Mouse (Mus musculus) brain, embryonic 18.5 days (tissue): ENCODE data around the gene Fasn.
A peak's percentile ranks its signal among the peaks of the same experiment; 100 is the strongest.
"Not testable (repeated sequence)": the region's sequence is repeated elsewhere in the genome, so short reads cannot be mapped to it uniquely, and the experiment has no call there.

Experiments
- DNase-seq: peaks from one replicate; pipeline ENCODE4 v3.0.0-alpha.2; 2012; ENCODE audit warnings: low read depth, low spot score

Fasn gene

GRCm38 (mm10) chr11:120798244-120798643 lies 26.1 kb downstream of the Fasn start:
- DNase-seq = no peak

GRCm38 (mm10) chr11:120796614-120796946 lies 27.8 kb downstream of the Fasn start:
- no peak for DNase-seq

GRCm38 (mm10) chr11:120795756-120796613 lies 28.4 kb downstream of the Fasn start, which contains the start of gene Dus1l:
Gene Dus1l (minus strand): TSS chr11:120796403.
- DNase-seq = peak; percentile 89

GRCm38 (mm10) chr11:120792652-120793051 lies 31.7 kb downstream of the Fasn start:
- DNase-seq = no peak

DNA sequence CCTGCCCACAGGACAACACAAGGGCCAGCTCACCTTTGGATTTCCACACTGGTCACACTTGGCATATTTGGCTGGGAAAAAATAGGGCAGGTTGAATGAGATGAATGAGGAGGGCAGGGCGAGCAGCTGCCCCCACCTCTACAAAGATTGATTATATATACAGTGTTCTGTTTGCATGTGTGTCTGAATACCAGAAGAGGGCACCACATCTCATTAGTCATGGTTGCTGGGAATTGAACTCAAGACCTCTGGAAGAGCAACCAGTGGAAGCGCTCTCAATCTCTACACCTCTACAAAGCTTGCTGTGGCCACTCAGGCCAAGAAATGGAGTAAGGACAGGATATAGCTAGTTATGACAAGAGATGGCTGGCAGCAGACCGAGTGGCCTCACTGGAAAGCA lies 34.5 kb downstream of the Fasn start:
- no peak for DNase-seq

DNA sequence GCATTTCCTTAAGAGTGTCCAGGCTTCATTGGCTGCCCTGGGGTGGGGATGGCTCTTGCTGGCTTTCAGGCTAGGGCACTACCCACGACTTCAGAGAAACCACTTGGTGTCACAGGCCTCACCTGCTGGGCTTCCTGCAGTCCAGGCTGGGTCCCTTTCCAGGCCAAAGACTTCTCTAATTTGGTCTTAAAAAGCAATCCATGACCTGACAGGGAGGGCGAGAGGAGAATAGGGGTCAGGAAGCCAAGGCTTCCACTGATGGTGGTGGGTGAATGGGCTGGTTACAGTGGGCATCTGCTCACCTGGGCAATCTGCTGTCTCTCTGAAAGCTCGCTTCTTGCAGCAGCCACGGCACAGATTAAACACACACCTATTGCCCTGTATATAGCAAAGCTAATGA lies 35.0 kb downstream of the Fasn start:
- DNase-seq = no peak

- not testable (repeated sequence) for DNase-seq
These were observed 35.9 kb downstream of the Fasn start for GRCm38 (mm10) chr11:120788460-120788859.

DNA sequence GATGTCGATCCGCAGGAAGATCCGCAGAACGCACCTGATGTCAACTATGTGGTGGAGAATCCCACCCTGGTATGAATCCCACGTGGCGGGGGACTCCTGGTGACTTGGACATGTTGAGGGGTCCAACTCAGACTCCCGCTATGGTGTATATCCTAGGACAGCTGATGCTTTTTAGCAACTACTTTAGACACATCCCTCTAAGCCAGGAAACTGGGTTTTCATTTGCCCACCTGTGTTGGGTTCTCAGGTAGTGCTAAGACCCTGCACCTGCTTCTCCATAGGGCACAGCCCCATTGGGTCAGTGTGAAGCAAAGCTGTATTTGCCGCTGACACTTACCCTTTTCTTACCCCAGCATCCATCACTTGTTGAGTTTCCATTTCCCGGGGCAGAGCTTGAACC lies 39.2 kb downstream of the Fasn start:
- no peak for DNase-seq

DNA sequence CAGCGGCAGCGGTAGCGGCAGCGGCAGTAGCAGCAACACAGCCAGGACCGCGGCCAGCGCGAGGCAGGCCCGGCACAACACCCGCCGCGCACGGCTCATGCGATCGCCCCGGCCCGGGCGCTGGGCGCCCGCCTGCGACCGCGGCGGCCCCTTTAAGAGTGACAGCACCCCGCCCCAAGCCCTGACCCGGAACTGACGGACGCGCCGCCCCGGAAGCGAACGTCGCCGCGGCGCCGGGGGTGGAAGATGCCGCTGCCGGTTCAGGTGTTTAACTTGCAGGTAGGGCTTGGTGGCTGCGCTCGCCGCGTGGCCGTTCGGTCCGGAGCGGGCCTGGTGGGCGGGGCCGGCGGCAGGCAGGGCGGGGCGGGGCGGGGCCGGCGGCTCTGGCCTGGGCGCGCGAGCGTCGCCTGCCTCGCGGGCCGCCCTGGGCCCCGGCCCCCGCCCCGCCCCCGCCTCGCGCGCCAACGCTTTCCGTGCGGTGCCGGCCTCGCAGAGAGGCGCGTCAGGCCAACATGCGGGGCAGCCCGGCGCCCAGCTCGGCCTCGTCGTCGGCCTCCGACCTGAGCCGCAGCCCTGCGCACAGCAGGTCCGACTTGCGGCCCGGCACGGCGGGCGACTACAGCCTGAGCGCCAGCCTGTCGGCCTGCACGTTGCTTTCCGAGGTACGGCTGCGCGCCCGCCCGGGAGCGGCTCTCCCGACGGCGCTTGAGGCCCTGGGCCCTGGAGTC lies 40.1 kb downstream of the Fasn start, which contains the start of the genes Rfng and Gps1:
Rfng (minus strand) TSS at position 144 of the 728 bp plus-strand sequence.
Gps1 (plus strand) TSS at position 209 of the 728 bp plus-strand sequence.
- peak; percentile 55 for DNase-seq

- no peak for DNase-seq
These were observed 40.8 kb downstream of the Fasn start for GRCm38 (mm10) chr11:120783426-120784063.

DNA sequence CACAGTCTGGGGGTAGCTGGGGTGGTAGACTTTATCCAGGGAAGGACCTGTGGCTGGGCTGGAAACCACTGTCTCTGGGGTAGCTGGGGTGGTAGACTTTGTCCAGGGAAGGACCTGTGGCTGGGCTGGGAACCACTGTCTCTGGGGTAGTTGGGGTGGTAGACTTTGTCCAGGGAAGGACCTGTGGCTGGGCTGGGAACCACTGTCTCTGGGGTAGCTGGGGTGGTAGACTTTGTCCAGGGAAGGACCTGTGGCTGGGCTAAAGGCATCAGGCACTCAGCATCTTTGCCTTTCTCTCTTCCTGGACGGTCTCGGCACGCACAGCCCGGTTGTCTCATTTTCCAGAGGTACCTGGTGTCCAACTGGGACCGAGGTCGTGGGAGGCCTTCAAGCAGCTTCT lies 43.0 kb downstream of the Fasn start:
- not testable (repeated sequence) for DNase-seq

GRCm38 (mm10) chr11:120779876-120780275 lies 44.5 kb downstream of the Fasn start:
- no peak for DNase-seq

GRCm38 (mm10) chr11:120777123-120777522 lies 47.2 kb downstream of the Fasn start:
- no peak for DNase-seq

DNA sequence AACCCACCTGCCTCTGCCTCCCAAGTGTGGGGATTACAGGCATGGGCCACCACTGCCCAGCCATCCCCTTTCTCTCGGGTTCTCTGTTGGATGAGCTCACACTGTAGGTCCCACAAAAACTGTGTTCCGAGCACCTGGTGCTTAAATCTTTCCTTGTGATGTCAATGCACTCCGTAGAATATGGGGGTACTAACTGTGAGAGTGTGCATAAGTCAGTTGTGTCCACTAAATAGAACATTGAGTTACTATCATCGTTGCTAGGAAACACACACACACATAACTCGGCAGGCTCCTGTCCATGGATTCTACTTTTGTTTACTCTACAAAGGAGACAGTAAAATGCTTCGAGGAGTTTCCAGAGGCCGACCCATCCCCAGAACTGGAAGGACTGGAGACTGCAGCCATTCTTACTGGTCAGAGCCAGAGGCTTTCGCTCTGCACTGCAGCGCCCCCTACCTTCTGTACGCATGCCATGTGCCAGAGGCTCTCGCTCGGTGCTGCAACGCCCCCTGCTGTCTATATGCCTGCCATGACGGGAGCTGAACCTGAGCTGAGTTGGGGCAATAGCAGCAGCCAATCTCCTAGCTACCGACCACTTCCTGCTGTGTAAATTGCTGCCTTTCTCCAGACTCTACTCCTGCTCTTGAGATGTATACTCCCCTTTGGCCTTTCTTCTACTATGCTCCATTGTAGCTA lies 48.4 kb downstream of the Fasn start:
- DNase-seq = peak; percentile 57

DNA sequence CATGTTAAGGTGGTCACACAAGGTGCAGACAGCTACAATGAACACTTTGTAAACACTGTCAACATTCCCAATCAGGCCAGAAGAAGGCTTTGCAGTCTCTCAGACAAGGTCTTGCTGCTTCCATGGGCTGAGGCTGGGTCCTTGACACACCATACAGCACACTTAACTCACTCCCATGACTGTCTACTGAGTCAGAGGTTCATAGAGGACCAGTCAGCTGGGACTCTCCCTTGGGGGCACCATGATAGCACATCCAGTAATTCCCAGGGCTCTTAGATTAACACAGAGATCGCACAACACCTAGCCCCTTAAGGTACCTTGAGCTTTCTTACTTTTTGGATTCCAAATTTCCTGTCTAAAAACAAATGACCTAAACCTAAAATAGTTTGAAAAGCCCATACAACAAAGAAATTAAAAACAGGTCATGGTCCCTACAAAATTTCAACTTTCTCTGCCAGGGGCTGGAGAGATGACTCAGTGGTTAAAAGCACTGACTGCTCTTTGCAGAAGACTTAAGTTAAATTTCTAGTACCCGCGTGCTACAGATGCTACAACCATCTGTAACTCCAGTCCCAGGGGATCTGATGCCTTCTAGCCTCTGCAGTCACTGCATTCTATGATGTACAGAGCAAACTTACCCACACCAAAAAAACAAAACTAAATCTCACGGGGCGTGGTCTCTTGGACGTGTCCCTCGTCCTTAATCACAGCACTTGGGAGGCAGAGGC lies 50.7 kb downstream of the Fasn start:
- DNase-seq = no peak

GRCm38 (mm10) chr11:120772749-120773148 lies 51.6 kb downstream of the Fasn start:
- no peak for DNase-seq

GRCm38 (mm10) chr11:120768206-120768605 lies 56.1 kb downstream of the Fasn start:
- no peak for DNase-seq

- not testable (repeated sequence) for DNase-seq
These were observed 57.3 kb downstream of the Fasn start for GRCm38 (mm10) chr11:120767023-120767422.

DNA sequence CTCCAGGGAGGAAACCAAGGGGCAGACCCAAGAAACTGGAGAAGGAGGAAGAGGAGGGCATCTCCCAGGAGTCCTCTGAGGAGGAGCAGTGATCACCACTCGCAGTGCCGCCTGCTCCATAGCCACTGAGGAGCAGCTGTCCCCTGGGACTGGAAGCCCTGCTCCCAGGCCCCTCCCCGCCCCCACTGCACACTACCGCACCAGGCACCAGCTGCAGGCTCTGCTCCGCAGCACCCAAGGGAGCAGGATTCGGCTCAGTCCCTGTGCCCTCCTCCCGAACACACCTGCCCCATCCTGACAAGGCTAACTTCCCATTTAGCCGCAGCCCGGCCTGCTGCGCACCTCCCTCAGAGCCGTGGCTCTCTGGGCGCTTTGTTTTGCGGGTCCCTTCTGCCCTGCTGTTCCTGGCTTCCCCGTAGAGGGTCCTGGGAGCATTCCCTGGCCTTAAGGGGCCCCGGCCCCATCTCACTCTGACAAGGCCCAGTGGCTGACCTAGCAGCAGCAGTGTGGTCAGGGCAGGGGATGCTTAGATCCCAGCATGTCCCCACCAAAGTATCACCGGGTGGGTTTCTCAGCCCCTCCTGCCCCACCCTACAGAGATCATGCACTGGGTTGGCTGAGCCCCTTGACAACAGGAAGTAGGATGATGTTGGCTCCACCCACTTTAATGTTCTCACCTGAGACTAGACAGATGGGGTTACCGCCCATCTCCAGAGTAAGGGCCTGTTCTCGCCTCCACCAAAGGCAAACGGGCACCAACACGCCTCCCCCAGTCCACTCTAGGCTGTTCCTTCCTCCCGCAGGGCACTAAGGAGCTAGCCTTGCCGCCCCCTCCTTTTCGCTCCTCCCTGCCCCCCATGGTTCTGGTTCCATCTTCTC lies 61.0 kb downstream of the Fasn start:
- DNase-seq = not testable (repeated sequence)

DNA sequence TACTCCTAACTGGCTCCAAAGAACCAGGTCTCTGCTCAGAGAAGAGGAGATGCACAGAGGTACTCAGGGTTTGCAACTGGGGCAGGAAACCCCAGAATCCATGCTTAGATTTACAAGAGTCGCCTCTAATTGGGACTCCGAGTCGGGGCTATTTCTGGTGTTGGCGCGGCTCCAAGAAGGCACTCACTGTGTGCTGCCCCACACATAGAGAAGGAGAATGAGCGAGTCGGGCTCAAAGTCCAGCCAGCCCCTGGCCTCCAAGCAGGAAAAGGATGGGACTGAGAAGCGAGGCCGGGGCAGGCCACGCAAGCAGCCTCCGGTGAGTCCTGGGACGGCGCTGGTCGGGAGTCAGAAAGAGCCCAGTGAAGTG lies 61.7 kb downstream of the Fasn start, which contains the start of gene Hmga1b:
Hmga1b (plus strand) TSS at position 123 of the 370 bp plus-strand sequence.
- not testable (repeated sequence) for DNase-seq
